Mouse (Mus musculus) liver, postnatal 0 days (tissue): ENCODE data around the gene Sncb. TPM values are rescaled to one million over a fixed set of nuclear protein-coding genes. Genes with fewer than 3 reads are reported as not detected.

Source experiments
- ATAC-seq: fragments of 200-750 bp; cut with Nextera tagmentation; 2 replicates; pipeline ENCODE4 v1.8.0; 2017; ENCODE audit warnings: mild to moderate bottlenecking, moderate library complexity
- DNase-seq: peaks from one replicate; pipeline ENCODE4 v3.0.0-alpha.2; 2016
- H3K27ac ChIP-seq: fragments of 300-500 bp; sonication (generic); 2 replicates; pipeline ENCODE4 v1.5.1; 2014; ENCODE audit warnings: antibody characterized with exemption, moderate library complexity, mild to moderate bottlenecking, low read depth
- H3K27me3 ChIP-seq: fragments of 300-500 bp; sonication (generic); 2 replicates; pipeline ENCODE4 v1.6.1; 2014; ENCODE audit warnings: low read length, control low read depth, mixed read lengths; ENCODE audit not compliant: insufficient read depth
- H3K36me3 ChIP-seq: fragments of 300-500 bp; sonication (generic); replicated peaks from 2 replicates; pipeline ENCODE4 v1.6.1; 2014; ENCODE audit warnings: mild to moderate bottlenecking, control low read depth, low read length, moderate library complexity, mixed read lengths; ENCODE audit not compliant: insufficient read depth
- H3K4me1 ChIP-seq: fragments of 300-500 bp; sonication (generic); 2 replicates; pipeline ENCODE4 v1.6.1; 2014; ENCODE audit warnings: antibody characterized with exemption, mild to moderate bottlenecking, control low read depth; ENCODE audit not compliant: insufficient read depth
- H3K4me2 ChIP-seq: fragments of 300-500 bp; sonication (generic); 2 replicates; pipeline ENCODE4 v1.6.1; 2014; ENCODE audit warnings: low read depth, mild to moderate bottlenecking, low read length, moderate library complexity, mixed read lengths
- H3K4me3 ChIP-seq: fragments of 300-500 bp; sonication (generic); 2 replicates; pipeline ENCODE4 v1.5.1; 2014; ENCODE audit warnings: low read depth, low read length
- H3K9ac ChIP-seq: fragments of 300-500 bp; sonication (generic); replicated peaks from 2 replicates; pipeline ENCODE4 v1.6.1; 2014; ENCODE audit warnings: mild to moderate bottlenecking, moderate library complexity
- H3K9me3 ChIP-seq: fragments of 300-500 bp; sonication (generic); 2 replicates; pipeline ENCODE4 v1.6.1; 2016; ENCODE audit warnings: mild to moderate bottlenecking, control low read depth, low read length, mixed read lengths
- CTCF ChIP-seq: sonication (generic); IDR thresholded peaks from 2 replicates; pipeline ENCODE4 v1.5.1; 2016; ENCODE audit warnings: antibody characterized with exemption, low read depth
- EP300 ChIP-seq: IDR thresholded peaks from 2 replicates; pipeline ENCODE4 v1.6.1; 2016; ENCODE audit warnings: antibody characterized with exemption, low read depth, mild to moderate bottlenecking
- WGBS: fragments of 180-500 bp; shearing (Covaris S2); extraction: QIAGEN DNeasy Blood & Tissue Kit; methylation state at CpG from one replicate; pipeline ENCODE4 v1.1.7; 2014; ENCODE audit not compliant: insufficient replicate concordance; 5-methylcytosine and 5-hydroxymethylcytosine counted together
- polyA plus RNA-seq: library from polyadenylated mRNA; unstranded; fragments of >200 nt; fragmentation: Nextera tagmentation; extraction: Ambion mirVana; gene quantifications from 2 replicates; pipeline ENCODE4 v1.2.1, GENCODE M21; 2015

Gene Sncb
- polyA plus RNA-seq: not detected in 2 replicates

- peak; percentile 58 for DNase-seq
- peaks cover 39% of the 10 kb centered on the region for H3K27me3 ChIP-seq
These were observed at the start of gene Sncb for GRCm38 (mm10) chr13:54766192-54766768. Sncb (minus strand) TSS chr13:54766595.

DNA sequence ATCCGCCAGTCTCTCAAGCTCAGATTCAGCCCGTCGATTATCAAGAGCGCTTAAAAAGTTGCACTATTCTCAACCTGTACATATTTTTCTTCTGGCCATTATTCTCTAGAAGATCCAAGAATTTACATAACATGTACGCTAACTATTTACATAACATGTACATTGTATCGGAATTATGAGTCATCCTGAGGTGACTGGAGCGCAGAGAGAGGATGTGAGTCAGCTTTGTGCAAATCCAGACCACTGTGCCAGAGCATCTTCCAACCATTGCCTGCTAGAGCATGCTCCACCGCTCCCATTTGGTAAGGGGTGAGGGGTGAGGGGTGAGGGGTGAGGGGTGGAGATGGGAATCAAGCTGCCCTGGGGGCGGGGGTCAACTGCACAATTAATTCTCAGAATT is 47.0 kb upstream of the Sncb start:
- Histone ChIP-seq H3K9ac (no peak overlapping the region), H3K36me3 (no peaks in the 10 kb centered on the region), H3K9me3 (no peaks in the 10 kb centered on the region), H3K27me3 (no peaks in the 10 kb centered on the region), H3K4me2 (no peak overlapping the region), H3K4me3 (no peak overlapping the region), H3K27ac (no peak overlapping the region), H3K4me1 (no peaks in the 10 kb centered on the region)
- WGBS: 79% methylated on average over 9 of the region's 9 CpGs
- DNase-seq: no peak
- ATAC-seq: no peak
- TF ChIP-seq CTCF: no peak
- TF ChIP-seq EP300: no peak

More at GRCm38 (mm10) chr13:54766192-54766768, at the start of gene Sncb:
- Histone ChIP-seq H3K36me3 (no peaks in the 10 kb centered on the region), H3K9me3 (no peaks in the 10 kb centered on the region), H3K4me1 (peaks cover 7% of the 10 kb centered on the region; the same call in 1 of the 2 replicates), H3K4me2 (peak within 1 kb of the TSS; percentile 45), H3K9ac (no peak within 1 kb of the TSS), H3K27ac (no peak within 1 kb of the TSS), H3K4me3 (peak within 1 kb of the TSS; percentile 20; the same call in 1 of the 2 replicates)
- ATAC-seq: no peak
- 3% methylated on average over 35 of the region's 35 CpGs for WGBS
- peak; percentile 73 for TF ChIP-seq CTCF
- TF ChIP-seq EP300: no peak

GRCm38 (mm10) chr13:54811476-54811875 is 45.1 kb upstream of the Sncb start:
- Histone ChIP-seq H3K4me1 (no peaks in the 10 kb centered on the region), H3K9me3 (no peaks in the 10 kb centered on the region), H3K27me3 (no peaks in the 10 kb centered on the region; the same call in 1 of the 2 replicates), H3K4me2 (no peak overlapping the region), H3K27ac (no peak overlapping the region), H3K9ac (no peak overlapping the region), H3K36me3 (no peaks in the 10 kb centered on the region), H3K4me3 (no peak overlapping the region)
- ATAC-seq (no peak), DNase-seq (no peak)
- WGBS: 48% methylated on average over 7 of the region's 7 CpGs
- no peak for TF ChIP-seq CTCF
- no peak for TF ChIP-seq EP300

DNA sequence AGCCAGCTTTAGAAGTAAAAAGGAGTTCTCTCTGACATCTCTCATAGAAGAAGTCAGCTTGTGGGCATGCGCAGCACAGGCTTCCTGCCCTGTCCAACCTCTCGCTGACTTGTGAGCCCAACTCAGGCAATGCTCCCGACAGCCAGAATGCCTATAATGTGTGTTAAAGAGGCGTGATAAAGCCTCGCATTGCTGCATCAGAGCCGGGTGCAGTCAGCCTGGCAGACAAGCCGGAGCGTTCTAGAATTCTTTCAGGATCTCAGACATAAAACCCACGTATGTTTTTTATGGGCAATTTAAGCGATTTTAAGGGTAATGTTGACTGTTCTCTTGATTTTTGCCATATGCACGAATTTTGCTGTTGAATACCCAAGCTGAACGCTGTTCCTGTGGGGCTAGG is 41.7 kb upstream of the Sncb start:
- ATAC-seq: no peak
- no peak for TF ChIP-seq EP300
- H3K9me3 ChIP-seq: no peaks in the 10 kb centered on the region
- no peaks in the 10 kb centered on the region for H3K36me3 ChIP-seq
- no peaks in the 10 kb centered on the region for H3K4me1 ChIP-seq
- no peak for DNase-seq
- H3K27me3 ChIP-seq: peaks cover 10% of the 10 kb centered on the region; the same call in 1 of the 2 replicates
- WGBS: 72% methylated on average over 12 of the region's 12 CpGs
- H3K4me3 ChIP-seq: no peak overlapping the region
- H3K9ac ChIP-seq: no peak overlapping the region
- no peak overlapping the region for H3K27ac ChIP-seq
- H3K4me2 ChIP-seq: no peak overlapping the region

- Histone ChIP-seq H3K9me3 (no peaks in the 10 kb centered on the region), H3K4me3 (no peak overlapping the region), H3K27ac (no peak overlapping the region), H3K9ac (no peak overlapping the region), H3K36me3 (no peaks in the 10 kb centered on the region), H3K4me1 (no peaks in the 10 kb centered on the region), H3K27me3 (peaks cover 10% of the 10 kb centered on the region; the same call in 1 of the 2 replicates), H3K4me2 (no peak overlapping the region)
- ATAC-seq (no peak), DNase-seq (no peak)
- 54% methylated on average over 13 of the region's 13 CpGs for WGBS
- TF ChIP-seq EP300 (no peak), CTCF (no peak)
These were observed 40.1 kb upstream of the Sncb start for GRCm38 (mm10) chr13:54806434-54806976.

DNA sequence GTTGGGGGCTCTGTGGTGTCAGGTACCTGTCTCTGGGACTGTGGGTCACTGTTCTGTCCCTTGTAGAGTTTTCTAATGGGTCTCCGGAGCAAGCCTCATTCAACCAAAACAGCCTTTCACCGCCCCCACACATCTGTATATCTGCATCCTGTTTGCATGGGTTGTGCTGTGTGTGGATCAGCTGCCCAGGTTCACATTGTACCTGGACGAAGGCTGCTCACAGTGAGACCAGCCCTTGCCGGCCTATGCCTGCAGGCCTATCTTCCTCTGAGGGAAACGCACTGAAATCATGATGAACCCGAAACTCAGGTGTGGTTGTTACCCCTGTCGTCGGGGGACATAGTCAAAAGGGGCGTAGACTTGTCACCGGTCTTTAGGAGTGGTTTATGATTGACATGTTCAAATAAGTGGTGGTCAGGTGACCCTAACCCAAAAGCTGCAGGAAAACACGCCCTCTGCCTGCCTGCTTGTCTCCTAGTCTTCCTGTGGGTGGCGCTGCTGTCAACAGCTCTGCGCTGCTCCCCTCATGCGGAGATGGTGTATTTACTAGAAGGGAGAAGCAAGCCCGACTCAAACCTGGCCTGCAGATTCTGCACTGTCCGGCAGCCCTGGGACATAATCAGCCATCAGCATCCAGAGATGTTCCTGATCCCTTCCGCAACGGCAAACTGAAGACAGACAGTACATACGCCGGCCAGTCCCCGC is 38.9 kb upstream of the Sncb start:
- Histone ChIP-seq H3K27me3 (peaks cover 10% of the 10 kb centered on the region; the same call in 1 of the 2 replicates), H3K9me3 (no peaks in the 10 kb centered on the region), H3K4me3 (no peak overlapping the region), H3K4me1 (no peaks in the 10 kb centered on the region), H3K36me3 (no peaks in the 10 kb centered on the region), H3K27ac (no peak overlapping the region), H3K9ac (no peak overlapping the region), H3K4me2 (no peak overlapping the region)
- 41% methylated on average over 21 of the region's 21 CpGs for WGBS
- DNase-seq (no peak), ATAC-seq (no peak)
- peak; percentile 34; the same call in 1 of the 2 replicates for TF ChIP-seq CTCF
- TF ChIP-seq EP300: no peak
